Mouse (Mus musculus) CH12.LX (cell line): ENCODE measurements at regions not wholly inside any gene's neighbourhood (a gene's known extent, or its start where the extent isn't known, plus 50 kb on each side); places are given as distances from the start of the nearest gene placed in this dataset.

Experiments used
- CHD2 ChIP-seq: IDR thresholded peaks from 2 replicates; pipeline ENCODE4 v1.6.1; 2011; ENCODE audit warnings: low read length, improper control_type of control experiment
- CTCF ChIP-seq, 2 experiments: IDR thresholded peaks in 1 of 2; conservative IDR thresholded peaks in 1 of 2; 2 replicates each; pipeline ENCODE4 v1.5.1; 2011 to 2012; ENCODE audit warnings: low read depth in 2 of 2, low read length in 2 of 2, improper control_type of control experiment in 1 of 2, inconsistent platforms in 1 of 2, mild to moderate bottlenecking in 1 of 2, moderate library complexity in 1 of 2
- POLR2A ChIP-seq: IDR thresholded peaks from 2 replicates; pipeline ENCODE4 v1.6.1; 2011; ENCODE audit warnings: low read depth, mild to moderate bottlenecking, improper control_type of control experiment, low read length
- TCF12 ChIP-seq: IDR thresholded peaks from 2 replicates; pipeline ENCODE4 v1.6.1; 2014; ENCODE audit warnings: low read depth, mild to moderate bottlenecking, inconsistent platforms, low read length, improper control_type of control experiment

DNA sequence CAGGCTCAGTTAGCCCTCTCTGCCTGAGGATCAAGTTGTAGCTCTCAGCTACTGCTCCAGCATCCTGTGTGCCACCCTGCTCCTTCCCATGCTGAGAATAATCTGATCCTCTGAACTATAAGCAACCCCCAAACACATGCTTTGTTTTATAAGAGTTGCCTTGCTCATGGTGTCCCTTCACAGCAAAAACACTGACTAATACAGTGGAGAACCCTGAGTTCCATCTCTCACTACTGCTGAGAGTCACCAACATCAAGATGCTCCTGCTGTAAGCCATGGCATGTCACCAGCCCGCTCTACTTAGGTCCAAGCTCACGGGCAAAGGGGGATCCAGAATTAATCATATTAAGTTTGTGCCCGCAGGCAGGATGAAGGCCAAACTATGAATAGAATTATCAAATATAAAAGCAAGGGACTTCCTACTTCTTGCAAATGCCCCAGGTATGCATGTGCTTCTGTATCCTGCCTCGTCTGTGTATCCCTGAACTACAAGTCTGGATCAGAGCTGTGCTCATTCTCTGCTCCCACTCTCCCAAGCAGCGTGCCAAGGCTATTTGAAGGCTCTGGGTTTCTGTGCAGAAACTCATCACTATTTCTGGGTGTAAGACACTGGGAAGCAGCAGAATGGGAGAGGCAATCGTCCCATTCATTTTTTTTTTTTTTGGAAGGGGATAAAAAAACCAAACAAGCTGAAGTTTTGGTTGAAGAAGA is 243.7 kb upstream of the Pfn2 start:
- TF ChIP-seq POLR2A (no peak), TCF12 (no peak), CTCF (conservative IDR thresholded peaks at IDR 0.05 in 1 of 2, IDR thresholded peaks at IDR 0.05 in 1 of 2; ENCODE audit: low read depth in 2 of 2, low read length in 2 of 2) (no peak), CHD2 (no peak)
